Mouse (Mus musculus) stomach, embryonic 15.5 days (tissue): Measurements from ENCODE around the gene Gm8897. TPM values are rescaled to one million over a fixed set of nuclear protein-coding genes. Genes with fewer than 3 reads are reported as not detected.
"Not testable (repeated sequence)": the region's sequence is repeated elsewhere in the genome, so short reads cannot be mapped to it uniquely, and the experiment has no call there.

Source experiments
- ATAC-seq: fragments of 200-750 bp; cut with Nextera tagmentation; 2 replicates; pipeline ENCODE4 v1.8.0; 2017; ENCODE audit warnings: low read depth, moderate number of reproducible peaks, moderate TSS enrichment; ENCODE audit not compliant: insufficient read depth, low FRiP score
- H3K27ac ChIP-seq: fragments of 300-500 bp; sonication (generic); 2 replicates; pipeline ENCODE4 v1.5.1; 2015; ENCODE audit warnings: mild to moderate bottlenecking, inconsistent platforms
- H3K27me3 ChIP-seq: fragments of 300-500 bp; sonication (generic); replicated peaks from 2 replicates; pipeline ENCODE4 v1.6.1; 2015; ENCODE audit warnings: inconsistent platforms
- H3K36me3 ChIP-seq: fragments of 300-500 bp; sonication (generic); 2 replicates; pipeline ENCODE4 v1.6.1; 2015; ENCODE audit warnings: inconsistent platforms
- H3K4me1 ChIP-seq: fragments of 300-500 bp; sonication (generic); 2 replicates; pipeline ENCODE4 v1.6.1; 2015; ENCODE audit warnings: inconsistent platforms
- H3K4me2 ChIP-seq: fragments of 300-500 bp; sonication (generic); 2 replicates; pipeline ENCODE4 v1.6.1; 2015; ENCODE audit warnings: mild to moderate bottlenecking, inconsistent platforms
- H3K4me3 ChIP-seq: fragments of 300-500 bp; sonication (generic); replicated peaks from 2 replicates; pipeline ENCODE4 v1.5.1; 2015; ENCODE audit warnings: inconsistent platforms
- H3K9ac ChIP-seq: fragments of 300-500 bp; sonication (generic); 2 replicates; pipeline ENCODE4 v1.6.1; 2015; ENCODE audit warnings: inconsistent platforms
- H3K9me3 ChIP-seq: fragments of 300-500 bp; sonication (generic); 2 replicates; pipeline ENCODE4 v1.6.1; 2016; ENCODE audit warnings: inconsistent platforms
- WGBS: fragments of 180-500 bp; shearing (Covaris S2); methylation state at CpG from one replicate; pipeline ENCODE4 v1.1.7; 2015; 5-methylcytosine and 5-hydroxymethylcytosine counted together
- polyA plus RNA-seq: library from polyadenylated mRNA; unstranded; fragments of >200 nt; fragmentation: Nextera tagmentation; extraction: Ambion mirVana; gene quantifications from 2 replicates; pipeline ENCODE4 v1.2.1, GENCODE M21; 2015

Gm8897 gene
- polyA plus RNA-seq, result not detected in 2 replicates

- not testable (repeated sequence) for H3K4me1 ChIP-seq
- WGBS, result 37% methylated on average over 2 of the region's 2 CpGs
Measured at GRCm38 (mm10) chr5:11416118-11416517, at the start of gene Gm8897. Gm8897 (plus strand) TSS chr5:11416418.

DNA sequence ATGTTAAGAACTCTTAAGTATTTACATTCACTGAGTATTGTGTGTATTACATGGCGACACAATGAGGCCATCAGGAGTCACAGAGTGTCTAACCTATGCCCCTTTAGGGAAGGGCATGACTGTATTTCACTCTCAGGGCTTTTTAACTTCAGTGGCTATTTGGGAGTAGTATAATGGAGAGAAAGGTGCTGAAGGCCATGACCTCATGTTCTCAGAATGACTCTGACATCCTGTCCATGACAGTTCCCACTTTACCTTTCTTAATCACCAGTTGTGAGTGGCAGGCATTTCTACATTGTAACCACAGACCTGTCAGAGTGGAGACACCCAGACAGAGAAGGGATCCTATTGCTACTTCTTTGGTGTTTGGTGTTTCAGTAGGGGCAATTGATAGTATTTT, 473 bp downstream of the Gm8897 start:
- H3K36me3 ChIP-seq, H3K27me3 ChIP-seq, H3K27ac ChIP-seq, H3K9ac ChIP-seq, H3K9me3 ChIP-seq, H3K4me1 ChIP-seq, ATAC-seq, H3K4me3 ChIP-seq, H3K4me2 ChIP-seq: not testable (repeated sequence)
- WGBS, result 67% methylated on average over 1 of the region's 1 CpGs

More at GRCm38 (mm10) chr5:11416118-11416517, at the start of gene Gm8897:
- H3K27ac ChIP-seq, ATAC-seq, H3K4me2 ChIP-seq, H3K9me3 ChIP-seq, H3K36me3 ChIP-seq, H3K27me3 ChIP-seq, H3K4me3 ChIP-seq, H3K9ac ChIP-seq: not testable (repeated sequence)

Other genes starting within 250 kb of the Gm8897 start
- not detected in 2 replicates for gene Gm5861, start 233.3 kb upstream of the Gm8897 start, polyA plus RNA-seq
- gene Gm8890, start 160.4 kb upstream of the Gm8897 start, polyA plus RNA-seq, result not detected in 2 replicates
- not detected in 2 replicates for gene Speer1, start 74.9 kb upstream of the Gm8897 start, polyA plus RNA-seq
- not detected in 2 replicates for gene Gm8906, start 86.3 kb downstream of the Gm8897 start, polyA plus RNA-seq
- gene Gm6460, start 178.5 kb downstream of the Gm8897 start, polyA plus RNA-seq, result not detected in 2 replicates